Mouse (Mus musculus): ENCODE measurements around the gene Fbxo2.

GRCm38 (mm10) chr4:148204873-148205232, 44.4 kb downstream of the Fbxo2 start:
- TF ChIP-seq CTCF (IDR thresholded peaks at IDR 0.05; ENCODE audit: low read depth) (no peak), EP300 (optimal IDR thresholded peaks at IDR 0.05) (no peak)
